Mouse (Mus musculus): ENCODE data around the gene Chrdl1.

The Chrdl1 gene

DNA sequence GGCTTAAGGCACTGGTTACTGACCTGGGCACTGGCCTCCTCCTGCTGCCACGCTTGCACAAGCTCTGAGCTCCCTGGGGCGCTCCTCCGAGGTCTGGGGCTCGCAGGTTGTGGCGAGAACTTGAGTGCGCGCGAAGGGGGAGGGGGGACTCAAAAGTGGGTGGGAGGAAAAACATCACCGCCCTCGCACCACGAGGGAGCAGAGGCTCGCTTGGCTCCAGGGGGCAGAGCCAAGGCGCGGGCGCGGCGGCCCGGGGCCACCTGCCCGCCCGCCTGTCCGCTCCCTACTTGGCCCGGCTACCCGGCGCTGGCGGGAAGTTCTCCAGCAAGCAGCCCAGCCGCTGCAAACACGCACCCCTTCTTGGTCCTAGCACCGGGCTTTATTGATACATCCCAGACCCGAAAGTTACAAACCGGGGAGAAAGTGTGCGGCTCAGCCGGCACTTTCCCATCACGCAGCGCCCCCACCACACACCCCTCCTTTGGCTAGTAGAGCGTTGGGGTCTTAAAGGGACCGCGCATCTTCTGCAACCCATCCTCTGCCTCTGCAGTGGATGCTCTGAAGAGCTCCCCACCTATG is at the start of gene Chrdl1:
TSS of gene Chrdl1 (minus strand) at position 472 of the 579 bp plus-strand sequence.
- peak; percentile 24 to 46 for DNase-seq

DNA sequence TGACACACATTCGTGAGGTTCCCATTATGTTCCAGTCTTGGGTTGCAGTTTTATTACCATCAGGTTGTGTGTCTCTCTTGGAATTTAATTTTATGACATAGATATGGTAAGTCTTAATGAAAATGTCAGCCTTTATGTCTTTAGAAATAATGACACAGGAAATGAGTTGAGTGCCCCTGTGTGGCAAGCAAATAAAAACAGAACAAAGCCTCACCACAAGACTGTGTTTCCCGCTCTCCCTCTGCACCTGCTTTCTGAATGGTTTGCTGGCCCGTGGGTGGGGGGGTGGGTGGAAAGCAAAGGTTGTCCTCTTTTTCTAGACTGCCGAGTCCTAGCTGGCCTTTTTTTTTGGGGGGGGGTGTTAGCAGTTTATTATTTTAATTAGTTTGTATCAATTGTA is 48.6 kb upstream of the Chrdl1 start:
- no peak for DNase-seq

DNA sequence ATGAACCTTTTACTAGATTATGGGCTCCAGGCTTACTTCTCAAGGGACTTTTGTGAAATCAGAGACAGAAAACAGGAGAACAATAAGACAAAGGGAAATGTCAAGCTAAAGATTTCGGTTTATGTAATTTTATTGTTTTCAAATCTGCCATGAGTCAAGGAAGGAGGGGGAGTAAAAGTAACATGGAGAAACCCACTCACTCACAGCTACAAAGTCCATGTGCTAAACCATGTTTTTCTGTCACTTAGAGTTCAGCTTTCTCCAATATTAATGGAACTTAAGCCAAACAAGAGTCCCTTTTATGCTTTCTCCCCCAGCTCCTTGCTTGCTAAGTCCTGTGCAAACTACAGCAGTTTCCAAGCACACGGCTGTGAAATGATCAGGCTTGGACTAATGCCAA is 10.5 kb upstream of the Chrdl1 start:
- no peak for DNase-seq

DNA sequence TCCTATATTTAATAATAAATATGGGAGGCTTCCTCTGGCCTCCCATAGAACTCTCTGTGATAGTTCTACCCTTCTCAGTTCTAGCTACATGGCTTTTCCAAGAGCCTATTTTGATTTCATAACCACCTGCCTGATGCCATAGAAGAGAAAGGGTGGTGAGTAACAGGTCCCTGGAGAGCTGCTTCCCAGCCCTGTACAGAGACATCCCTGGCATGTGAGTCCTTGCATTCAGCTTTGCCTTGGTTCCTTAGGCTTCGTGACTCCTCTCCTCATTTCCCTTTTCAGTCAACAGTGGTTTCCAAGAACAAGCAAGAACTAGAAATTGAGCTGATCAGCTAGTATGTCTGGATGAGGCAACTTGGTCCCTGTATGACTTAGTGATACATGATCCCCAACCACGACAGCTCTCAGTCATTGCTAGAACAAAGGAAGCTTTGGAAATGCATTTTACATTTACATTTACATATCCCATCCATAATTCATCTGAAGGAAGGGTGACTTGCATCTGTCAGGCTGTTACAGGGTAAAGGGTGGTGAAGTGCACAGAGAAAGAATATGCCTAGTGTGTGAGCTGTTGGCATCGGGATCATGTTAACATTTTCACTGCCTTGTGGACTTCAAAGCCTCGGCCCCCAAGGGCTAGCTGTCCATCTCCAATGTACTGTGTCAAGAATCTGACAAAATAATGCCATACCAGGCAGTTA is 27.7 kb downstream of the Chrdl1 start:
- no peak for DNase-seq

DNA sequence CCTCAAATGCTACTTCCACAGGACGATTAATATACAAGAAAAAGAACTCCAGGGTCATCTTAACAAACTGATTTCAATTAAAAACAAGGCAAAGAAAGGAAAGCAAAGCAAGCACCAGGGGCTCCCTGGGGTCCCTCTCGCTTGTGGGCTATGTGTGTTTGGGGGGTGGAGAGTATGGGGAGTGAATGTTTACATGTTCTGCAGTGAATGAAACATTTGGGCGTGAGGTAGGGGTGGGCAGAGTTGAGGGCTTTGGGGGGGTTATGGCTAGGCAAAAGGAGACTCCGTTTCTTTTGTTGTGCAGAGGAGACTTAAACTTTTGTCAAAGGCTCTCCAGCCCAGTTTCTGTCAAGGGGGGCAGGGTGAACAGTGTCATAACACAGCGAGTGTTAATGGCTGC is 46.8 kb downstream of the Chrdl1 start:
- no peak for DNase-seq

DNA sequence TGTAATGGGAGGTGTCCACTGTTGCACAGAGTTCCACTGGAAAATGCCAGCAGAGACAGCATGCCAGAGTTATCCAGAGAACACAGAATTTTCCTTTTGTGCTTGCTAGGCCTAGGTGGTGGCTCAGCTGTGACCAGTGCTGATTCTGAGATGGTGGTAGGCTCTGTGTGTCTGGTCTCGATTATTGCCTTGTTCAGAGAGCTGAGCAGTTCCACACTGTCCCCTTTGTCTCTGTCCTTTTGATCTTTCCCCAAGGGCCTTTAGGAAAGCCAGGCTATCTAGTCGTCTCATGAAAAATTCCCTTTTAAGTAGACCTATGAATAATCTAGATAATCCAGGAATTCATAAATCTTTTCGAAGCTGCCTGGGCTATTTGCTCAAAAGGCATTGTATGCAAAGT is 47.3 kb downstream of the Chrdl1 start:
- no peak for DNase-seq

DNA sequence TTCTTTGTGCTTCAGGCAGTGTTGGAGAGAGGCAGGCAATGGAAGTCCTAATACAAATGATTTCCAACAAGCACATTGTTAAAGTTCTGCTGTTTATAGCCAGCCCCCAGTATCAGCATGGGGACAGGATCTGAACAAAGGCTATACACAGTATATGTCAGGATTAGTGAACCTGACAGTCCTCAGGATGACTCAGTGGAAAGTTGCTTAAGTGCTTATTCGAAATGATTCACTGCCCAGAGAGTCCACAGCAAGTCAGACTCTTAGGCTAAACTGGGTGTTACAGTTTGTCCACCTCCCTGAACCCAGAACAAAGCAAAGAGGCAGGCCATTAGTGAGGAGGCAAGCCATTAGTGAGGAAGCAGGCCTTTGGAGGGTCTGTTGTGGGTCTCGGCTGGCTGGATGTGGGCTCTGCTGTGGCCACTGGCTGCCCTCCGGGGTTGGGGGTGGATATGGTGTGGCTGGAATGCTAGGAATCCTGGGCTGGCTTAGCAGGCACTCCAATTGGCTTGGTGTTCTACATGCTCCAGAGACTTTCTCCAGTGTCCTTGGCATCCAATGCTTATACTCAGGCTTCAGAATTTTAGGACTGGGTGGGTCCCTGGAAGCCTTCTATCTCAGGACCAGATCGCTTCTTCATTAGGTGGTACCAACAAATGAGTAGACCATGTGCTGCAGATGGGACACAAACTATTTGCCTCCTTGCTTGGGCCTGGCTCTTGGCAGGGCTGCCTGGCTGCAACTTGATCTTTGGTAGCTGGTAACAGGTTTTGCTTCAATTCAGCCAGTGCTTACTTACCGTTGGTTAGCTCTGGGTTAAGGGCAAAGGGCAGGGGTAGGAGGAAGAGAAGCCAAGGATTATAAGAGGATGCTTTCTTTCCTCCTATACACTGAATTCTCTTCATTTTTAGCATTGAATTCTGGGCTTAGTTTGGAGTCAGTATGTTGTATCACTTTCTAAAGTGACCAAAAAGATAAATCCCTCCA is 49.3 kb downstream of the Chrdl1 start:
- no peak for DNase-seq

DNA sequence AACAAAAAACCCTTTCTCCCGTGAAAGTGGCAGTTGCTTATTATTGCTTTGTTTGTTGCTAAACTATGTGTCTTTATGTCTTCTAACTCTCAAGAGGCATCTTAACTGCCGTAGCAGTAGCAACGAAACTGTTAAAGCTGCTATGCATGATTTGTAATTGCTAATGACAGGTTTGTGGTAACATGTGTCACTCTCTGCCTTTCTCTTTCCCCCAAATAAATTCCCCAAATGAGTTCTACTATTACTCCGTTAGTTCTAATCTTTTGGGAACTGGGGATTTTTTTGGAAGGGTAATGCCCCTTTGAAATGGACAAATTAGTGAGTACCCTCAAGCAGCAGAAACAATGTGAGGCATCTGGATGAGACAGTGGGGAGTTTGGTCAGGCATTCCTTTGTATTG is 55.9 kb downstream of the Chrdl1 start:
- DNase-seq = no peak

DNA sequence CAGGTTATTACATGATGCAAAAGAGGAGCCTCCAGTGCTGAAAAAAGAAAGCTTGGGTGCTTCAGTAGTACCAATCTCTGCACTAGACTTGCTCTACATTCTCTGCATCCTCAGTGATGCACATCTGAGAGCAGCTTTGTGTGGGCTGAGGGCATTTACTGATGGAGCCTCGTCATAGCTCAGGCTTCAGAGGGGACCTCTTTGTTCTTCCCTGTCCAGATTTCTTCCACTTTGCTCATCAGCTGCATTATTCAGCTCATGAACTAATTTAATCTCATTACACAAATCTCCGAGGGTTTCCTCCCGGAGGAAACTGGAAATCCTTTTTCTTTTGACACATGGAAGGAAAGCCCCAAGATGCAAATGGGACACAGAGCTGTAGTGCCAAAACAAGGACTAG is 56.5 kb downstream of the Chrdl1 start:
- DNase-seq = no peak

DNA sequence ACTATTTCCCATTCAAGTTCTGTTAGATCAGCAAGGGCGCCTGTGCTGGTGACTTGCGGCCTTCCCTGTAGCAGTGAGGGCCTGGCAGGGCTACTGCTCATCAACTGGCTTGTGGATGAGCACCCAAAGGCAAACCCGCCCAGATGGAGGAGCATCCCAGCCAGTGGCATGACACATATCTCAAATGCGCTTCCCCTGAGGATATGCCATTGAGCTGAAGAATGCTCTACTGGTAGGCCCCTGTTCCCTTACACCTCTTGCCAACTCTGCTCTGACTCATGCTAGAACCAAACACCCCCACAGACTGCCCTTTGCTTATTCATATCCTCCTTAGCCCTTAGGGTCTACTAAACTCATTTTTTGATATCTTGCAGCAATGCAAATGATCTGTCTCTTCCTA is 57.4 kb downstream of the Chrdl1 start:
- no peak for DNase-seq

DNA sequence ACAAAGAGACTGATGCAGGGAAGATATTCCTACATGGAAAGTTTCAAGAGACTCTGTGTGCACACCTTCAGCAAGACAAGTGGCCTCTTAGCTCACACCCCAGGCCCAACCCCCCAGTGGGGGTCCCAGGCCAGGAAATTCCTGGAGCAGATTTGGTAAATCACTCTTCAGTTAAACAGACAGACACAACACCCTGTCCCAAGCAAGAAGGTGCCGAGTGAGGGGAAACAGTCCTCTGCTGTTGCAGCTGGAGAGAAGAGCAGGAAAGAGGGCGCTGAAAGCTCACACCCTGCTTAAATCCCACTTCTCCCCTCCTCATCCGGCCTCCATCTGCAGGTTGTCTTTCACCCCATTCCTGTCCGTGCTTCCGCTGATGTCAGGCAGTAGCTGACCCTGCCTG is 58.2 kb downstream of the Chrdl1 start:
- no peak for DNase-seq

DNA sequence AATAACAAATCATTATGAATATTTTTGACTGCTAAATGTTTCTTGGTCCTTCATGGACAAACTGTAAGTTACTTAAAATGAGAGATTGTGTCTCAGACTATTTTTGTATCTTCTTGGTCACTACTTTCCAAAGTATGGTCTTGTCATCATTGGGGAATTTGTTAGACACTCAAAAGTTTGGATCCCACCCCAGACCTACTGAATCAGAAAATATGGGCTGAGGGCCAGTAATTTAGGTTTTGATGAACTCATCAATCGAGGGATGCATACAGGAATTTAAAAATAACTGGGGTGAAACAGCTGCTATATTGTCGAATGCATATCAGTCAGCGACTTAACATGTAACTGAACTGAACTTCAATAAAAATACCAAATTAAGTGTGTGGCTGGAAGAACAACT is 80.9 kb downstream of the Chrdl1 start:
- DNase-seq = no peak

DNA sequence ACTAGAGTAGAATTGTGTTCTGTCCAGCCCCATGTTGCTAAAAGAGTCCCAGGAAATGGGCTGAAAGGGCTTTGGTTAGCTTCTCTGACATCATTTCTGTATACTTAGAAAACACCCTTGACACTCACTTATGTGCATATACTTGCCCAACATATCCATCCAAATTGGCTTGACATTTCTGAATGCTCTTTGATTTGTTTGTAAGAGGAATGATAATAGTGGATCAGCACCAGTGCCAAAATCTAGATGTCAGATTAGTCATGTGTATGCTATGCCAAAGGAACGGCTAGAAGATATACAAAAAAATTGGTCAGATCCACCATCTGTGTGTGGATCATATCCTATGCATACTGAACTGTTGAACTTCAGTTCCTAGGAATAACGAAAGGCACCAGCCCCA is 99.3 kb downstream of the Chrdl1 start:
- no peak for DNase-seq

DNA sequence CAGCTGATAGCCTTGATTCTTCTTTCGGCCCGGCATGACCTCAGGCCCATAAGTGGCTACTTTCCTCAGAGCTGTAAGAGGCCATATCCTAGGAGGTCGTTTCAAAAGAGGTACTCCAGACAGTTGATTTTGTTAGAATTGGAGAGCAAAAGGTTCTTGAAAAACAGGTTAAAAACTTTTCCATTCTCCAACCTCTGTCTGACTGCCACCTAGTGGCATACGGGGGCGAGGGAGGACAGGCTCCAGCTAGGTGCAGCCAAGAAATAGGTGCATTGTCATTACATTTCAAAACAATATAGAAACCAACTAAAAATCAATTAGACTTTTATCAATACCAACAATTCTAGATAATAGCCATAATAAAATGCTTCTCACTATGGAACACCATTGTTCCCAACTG is 118.9 kb downstream of the Chrdl1 start:
- DNase-seq = peak; percentile 20 to 21

DNA sequence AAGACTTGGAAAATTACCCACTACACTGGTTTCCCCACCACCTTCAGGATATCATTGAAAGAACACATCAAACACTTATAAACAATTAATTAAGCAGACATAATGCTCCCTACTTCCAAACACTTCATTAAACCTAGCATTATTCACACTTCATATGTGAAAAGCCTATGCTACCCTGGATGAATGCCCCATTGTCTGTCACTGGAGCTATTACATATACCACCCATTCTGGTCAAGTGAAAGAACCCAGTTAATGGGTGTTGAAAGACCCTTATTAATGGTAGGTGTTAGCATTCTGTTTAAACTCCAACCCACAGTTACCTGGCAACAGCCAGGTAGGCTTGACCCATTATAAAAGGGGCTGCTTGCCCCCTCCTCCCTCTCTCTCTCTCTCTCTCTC is 143.4 kb downstream of the Chrdl1 start:
- DNase-seq = no peak

All from cerebellum, postnatal 10 days (tissue).